Mouse (Mus musculus): ENCODE data around the gene Col6a4.

The Col6a4 gene

GRCm38 (mm10) chr9:106071651-106072050 is 24.9 kb downstream of the Col6a4 start:
- no peak for DNase-seq

GRCm38 (mm10) chr9:106053446-106053845 is 43.1 kb downstream of the Col6a4 start:
- no peak for DNase-seq

- no peak for DNase-seq
Measured at GRCm38 (mm10) chr9:106043921-106044503, 52.6 kb downstream of the Col6a4 start.

GRCm38 (mm10) chr9:106039915-106040659 is 56.5 kb downstream of the Col6a4 start:
- peak; percentile 34 for DNase-seq

- no peak for DNase-seq
Measured at GRCm38 (mm10) chr9:106039276-106039675, 57.3 kb downstream of the Col6a4 start.

DNA sequence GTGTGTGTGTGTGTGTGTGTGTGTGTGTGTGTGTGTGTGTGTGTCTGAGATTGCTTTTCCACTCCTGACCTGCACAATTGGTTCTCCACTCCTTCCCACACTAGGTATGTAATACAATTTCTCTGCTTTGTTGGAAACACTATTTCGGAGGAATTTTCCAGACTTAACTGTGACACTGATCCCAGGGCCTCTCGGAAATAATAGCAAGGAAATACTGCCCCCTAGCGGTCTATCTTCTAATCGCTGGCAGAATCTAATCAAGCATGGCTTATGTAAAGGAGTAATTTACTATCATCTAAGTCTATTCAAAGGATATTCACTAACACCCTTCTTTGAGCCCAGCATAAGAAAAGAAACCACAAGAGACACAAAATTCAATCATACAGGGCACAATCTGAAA is 57.7 kb downstream of the Col6a4 start:
- DNase-seq = peak; percentile 75

DNA sequence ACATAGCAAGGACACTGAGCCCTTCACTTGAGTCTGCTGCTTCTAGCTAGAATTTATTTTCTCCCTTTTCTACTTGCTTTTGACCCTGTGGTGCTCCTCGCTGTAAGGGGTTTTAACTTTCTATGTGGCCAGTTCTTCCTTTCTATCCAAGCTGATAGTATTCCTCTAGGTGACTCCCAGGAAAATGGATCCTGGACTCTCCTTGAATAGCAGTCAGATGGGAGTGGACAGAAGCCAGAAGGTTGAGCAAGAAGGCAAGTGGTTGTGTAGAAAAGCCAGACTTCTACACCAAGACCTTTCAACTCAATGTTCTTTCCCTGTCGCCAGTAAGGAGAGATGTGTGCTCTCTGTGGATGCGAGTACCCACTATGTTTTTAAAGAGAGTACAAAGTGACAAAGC is 80.9 kb downstream of the Col6a4 start:
- no peak for DNase-seq

GRCm38 (mm10) chr9:106013139-106013538 is 83.4 kb downstream of the Col6a4 start:
- no peak for DNase-seq

DNA sequence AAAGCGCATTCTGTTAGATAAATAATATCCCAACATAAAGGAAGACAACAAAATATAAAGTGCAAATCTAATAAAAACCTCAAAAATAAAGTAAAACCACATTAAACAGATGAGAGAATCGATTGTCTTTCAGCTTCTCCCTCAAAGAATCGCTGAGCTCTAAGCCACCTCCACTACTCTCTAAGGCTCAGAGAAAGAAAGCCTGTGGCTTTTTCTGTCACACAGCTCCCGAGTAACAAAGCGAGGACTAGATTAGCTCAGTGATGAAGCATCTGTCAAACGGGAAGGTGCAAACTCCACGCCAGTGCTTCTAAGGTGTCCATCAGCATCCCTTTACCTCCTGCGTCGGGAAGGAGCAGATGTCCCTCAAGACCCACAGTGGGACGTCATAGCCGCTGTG is 98.6 kb downstream of the Col6a4 start:
- DNase-seq = no peak

DNA sequence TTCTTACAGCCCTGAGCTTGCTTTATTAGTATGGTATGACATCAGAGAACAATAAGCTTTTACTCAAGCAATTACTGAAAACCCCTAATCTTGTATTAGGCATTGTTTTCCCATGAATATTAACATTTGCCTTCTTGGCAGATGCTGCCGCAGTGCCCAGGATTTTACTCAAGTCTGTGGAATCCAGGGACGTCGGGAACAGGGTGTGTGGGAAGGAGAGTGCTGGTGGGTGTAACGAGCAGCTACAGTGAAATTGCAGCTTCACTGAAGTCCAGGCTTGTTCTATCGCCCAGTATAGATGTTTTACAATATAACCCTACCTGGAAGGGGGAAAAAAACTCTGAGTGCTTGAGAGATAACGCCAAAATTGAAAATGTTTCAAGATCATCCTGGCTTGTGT is 104.2 kb downstream of the Col6a4 start:
- DNase-seq = no peak

DNA sequence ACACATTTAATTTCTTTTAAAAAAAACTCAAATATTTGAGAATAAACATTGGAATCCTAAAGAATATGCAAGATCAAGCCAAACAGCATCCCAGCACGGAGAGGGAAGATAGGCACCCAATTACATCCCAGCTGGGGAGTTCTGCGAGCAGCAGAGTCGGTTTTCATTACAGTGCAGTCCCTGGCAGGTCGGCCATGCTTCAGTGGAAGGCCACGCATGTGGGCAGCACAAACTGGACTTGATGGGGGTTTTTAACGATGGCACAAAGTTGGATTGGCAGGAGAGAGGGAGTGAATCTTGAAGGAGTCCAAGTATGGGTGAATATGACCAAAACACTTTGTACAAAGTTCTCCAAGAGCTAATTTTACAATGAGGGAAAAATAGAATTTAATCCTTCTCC is 106.5 kb downstream of the Col6a4 start:
- no peak for DNase-seq

GRCm38 (mm10) chr9:105989468-105989867 is 107.1 kb downstream of the Col6a4 start:
- DNase-seq = no peak

DNA sequence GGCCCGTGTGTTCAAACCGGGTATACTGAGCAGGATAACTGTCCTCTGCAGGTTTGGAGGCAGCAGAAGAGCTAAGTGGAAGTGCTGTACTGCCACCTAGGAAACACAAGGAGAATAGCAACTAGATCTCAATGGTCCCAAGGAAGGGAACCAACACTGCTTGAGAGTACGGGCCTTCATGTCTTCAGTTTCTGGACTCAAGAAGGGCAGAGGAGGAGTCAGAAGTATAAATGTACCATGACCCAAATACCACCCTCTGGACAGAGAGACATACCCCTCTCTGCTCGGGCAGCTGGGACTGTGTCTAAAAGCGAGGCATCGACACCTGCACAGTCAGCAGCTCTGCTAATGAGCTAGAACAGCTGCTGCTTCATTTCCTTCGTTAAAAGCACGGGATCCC is 108.5 kb downstream of the Col6a4 start:
- DNase-seq = no peak

- no peak for DNase-seq
Measured at GRCm38 (mm10) chr9:105984931-105985519, 111.6 kb downstream of the Col6a4 start.

DNA sequence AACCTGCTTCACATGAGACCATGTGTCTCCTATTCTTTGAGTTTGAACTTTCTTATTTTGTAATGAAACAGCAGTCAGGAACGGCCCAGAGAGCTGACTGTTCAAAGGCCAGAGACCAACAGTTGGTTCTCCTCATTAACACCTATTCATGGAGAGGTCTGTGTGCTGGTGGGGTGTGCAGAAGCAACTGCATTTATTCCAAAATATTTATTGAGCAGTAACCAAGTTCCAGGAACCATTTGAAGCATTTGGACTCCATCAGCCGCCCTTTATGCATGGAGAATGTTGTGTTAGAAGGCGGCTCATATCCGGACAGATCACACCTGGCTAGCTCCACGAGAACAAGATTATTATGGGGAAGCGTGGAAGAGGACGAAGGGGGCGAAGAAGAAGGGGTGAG is 118.1 kb downstream of the Col6a4 start:
- peak; percentile 47 for DNase-seq

DNA sequence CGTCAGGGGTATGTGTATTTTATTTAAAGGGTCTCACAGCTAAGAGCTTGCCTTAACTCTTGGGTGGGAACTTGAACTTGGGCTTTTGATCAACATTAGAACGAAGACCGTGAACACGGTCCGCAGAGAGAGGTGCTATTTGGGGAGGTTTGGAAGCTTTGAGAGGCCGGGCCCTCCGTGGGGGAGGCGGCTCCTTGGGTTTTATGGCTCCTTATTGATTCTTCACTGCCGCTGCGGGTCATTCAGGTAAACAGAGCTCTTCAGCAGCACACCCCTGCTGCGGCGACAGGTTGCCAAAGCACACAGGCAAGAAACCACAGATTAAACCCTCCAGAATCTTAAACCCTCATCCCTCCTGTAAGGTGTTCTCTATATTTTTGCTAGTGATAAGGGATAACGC is 119.7 kb downstream of the Col6a4 start:
- DNase-seq = no peak

GRCm38 (mm10) chr9:105976314-105976713 is 120.3 kb downstream of the Col6a4 start:
- no peak for DNase-seq

DNA sequence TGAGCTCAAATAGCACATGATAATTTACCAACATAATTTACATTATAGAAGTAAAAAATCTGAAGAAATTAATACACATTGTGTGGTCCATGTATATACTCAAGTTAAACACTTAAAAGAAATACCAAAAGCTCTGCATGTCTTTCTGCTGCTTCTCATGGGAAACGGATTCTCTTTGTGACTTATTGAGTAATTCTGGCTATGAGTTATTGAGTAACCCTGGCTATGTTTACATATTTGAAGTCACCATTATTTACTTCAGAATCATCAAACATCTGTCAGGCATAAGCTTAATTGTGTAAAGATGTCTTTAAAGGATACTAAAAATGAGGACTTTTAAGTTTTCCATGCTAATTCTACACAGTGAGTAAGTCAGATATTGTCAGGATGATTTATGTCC is 122.8 kb downstream of the Col6a4 start:
- DNase-seq = no peak

DNA sequence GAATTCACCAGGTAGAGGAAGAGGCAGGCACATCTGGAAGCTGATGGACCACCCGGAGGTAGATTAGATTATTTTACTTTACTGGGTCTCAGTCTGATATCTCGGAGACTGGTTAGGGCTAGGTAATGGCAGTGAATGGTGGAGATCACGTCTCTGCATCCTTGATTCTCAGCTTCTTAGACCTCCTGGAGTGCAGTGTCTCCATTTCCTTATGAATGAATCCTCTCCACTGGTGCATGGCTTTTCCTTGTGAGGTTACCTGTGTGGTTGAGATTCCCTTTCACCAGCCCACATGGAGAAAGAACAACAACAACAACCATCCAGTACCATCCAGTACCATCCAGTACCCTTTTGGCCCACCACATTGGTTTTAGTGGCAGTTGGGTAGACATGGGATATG is 124.6 kb downstream of the Col6a4 start:
- DNase-seq = no peak

- DNase-seq = no peak
Measured at GRCm38 (mm10) chr9:105971351-105971894, 125.2 kb downstream of the Col6a4 start.

DNA sequence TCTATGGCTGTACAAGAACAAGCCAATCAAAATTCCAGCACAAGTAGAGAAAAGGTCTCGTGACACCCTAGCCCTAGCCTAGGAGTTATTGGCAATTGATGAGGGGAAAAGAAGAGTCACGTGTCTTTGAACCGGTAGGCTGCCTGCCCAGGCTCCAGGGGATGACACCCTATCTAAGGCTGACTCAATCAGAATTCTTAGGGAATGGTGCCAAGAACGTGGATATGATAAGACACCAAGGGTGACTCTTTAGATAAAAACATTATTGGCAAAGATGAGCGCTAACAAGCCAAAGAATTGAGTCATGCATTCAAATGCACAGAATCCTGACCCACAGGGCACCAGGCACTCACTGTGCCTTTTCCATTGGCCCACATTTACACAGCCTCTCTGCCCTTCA is 125.7 kb downstream of the Col6a4 start:
- no peak for DNase-seq

GRCm38 (mm10) chr9:105967976-105968375 is 128.6 kb downstream of the Col6a4 start:
- no peak for DNase-seq

DNA sequence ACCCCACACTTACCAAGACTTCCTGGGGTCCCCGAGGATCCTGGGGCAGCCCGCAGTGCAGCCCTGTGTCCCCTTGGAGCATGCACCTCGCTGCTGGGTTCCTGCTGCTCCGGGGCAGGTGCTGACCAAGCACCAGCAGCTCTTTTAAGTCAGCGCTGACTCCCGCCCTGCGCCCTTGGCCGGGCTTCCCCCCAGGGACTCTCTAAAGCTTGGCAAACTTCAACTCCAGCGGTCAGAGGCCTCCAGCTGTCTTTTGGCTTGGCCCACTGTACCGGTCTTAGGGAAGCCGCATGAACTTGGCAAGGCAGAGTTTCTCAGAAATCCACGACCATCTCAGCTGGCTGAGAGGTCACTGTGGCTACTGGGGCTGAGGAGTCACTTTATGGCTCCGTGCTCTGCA is 136.1 kb downstream of the Col6a4 start, which contains the start of gene Col6a5:
TSS of gene Col6a5 (minus strand) at position 111 of the 400 bp plus-strand sequence.
- DNase-seq = peak; percentile 66

DNA sequence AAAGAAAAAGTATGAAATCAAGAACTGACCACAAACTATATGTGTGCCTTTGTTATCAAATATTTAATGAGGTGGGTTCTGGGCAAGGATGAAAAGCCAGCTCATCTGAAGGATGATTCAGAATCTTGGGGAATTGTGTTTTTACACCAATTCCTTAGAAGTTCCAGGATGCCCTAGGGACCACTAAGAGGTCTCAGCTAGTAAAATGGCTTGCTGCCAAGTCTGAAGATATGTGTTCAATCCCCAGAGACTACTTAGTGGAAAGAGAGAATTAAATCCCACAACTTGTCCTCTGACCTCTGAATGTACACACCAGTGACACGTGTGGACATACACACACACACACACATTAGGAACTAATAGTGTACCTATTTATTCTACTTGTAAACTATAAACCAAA is 137.5 kb downstream of the Col6a4 start:
- no peak for DNase-seq
